Mouse (Mus musculus) mesoderm, embryonic 11.5 days (tissue): ENCODE data around the gene Lefty2.
"Not testable (repeated sequence)": the region's sequence is repeated elsewhere in the genome, so short reads cannot be mapped to it uniquely, and the experiment has no call there.

Experiments
- DNase-seq: peaks from one replicate; pipeline ENCODE4 v3.0.0-alpha.2; 2012; ENCODE audit warnings: low read depth, low spot score

The Lefty2 gene

DNA sequence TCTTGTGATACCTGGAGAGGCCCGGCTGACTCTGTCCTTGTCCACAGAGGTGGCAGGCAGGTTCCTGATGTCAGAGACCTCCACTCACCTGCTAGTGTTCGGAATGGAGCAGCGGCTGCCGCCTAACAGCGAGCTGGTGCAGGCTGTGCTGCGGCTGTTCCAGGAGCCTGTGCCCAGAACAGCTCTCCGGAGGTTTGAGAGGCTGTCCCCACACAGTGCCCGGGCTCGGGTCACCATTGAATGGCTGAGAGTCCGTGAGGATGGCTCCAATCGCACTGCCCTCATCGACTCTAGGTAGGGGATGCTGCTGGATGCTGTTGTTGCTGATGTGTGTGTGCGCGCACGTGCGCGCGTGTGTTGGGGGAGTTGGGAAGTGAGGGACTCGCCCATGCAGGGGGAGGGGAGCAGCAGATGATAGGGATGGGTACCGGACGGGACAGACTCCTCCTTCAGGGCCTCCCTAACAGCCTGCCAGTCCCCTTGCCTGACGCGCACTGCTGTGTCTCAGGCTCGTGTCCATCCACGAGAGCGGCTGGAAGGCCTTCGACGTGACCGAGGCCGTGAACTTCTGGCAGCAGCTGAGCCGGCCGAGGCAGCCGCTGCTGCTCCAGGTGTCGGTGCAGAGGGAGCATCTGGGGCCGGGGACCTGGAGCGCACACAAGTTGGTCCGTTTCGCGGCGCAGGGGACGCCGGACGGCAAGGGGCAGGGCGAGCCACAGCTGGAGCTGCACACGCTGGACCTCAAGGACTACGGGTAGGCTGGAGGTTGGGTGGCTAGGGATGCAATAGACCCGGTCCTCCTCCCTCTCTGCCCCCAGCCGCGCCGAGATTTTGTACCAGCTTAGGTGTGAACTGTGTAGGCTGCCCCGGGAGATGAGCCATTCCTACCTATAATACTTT is 1.4 kb downstream of the Lefty2 start:
- DNase-seq = not testable (repeated sequence)

DNA sequence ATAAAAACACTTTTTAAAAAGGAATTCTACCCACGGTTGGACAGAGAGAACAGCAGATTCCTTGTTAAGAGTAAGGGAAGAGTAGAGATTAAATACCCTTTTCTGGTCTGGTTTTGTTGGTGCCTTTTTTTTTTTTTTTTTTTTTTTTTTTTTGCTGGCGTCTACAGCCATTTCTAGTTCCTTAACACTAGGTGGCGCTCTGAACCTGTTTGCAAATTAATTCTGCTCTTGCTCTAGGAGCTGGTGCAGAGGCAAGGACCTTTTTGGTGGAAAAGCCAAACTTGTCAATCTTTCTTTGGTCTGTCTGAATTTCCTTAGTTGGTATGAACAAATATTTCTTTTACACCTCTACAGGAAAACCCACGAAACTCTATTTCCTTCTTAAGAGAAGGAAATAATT is 8.2 kb downstream of the Lefty2 start:
- peak; percentile 78 for DNase-seq

DNA sequence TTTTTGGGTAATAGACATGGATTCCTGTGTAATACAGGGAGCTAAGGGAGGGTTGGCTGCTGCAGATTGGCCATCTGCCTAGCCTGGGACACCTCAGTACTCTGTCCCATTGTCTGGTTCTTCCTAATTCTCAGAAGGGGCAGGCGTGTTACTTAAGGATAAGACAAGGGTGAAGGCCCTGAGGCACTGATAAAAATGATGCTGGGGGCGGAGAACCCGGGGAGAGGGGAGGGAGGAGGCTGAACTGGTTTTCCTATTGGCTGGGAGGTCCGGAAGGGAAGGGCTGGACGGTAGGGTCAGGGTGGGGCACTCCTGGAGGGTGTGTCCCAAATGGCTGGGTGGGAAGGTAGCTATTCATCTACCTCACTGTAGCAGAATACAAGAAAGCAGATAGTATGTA is 10.0 kb downstream of the Lefty2 start:
- no peak for DNase-seq

DNA sequence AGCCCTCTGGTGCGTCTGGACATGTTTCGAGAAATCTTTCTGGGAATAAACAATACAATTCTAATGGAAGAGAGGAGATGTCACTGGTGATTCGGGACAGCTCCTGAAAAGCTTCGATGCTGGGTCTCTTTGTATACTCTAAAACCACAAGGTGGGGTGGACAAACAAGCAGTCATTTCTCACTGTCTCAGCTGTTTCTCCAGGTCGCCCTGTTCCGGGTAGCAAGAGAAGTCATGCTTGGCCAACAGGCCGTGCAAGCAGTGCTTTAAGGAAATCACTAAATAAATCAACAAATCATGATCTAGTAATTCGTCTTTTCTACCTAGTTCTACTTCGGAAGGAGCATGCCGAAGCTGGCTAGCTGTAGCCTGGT is 10.7 kb downstream of the Lefty2 start:
- no peak for DNase-seq

DNA sequence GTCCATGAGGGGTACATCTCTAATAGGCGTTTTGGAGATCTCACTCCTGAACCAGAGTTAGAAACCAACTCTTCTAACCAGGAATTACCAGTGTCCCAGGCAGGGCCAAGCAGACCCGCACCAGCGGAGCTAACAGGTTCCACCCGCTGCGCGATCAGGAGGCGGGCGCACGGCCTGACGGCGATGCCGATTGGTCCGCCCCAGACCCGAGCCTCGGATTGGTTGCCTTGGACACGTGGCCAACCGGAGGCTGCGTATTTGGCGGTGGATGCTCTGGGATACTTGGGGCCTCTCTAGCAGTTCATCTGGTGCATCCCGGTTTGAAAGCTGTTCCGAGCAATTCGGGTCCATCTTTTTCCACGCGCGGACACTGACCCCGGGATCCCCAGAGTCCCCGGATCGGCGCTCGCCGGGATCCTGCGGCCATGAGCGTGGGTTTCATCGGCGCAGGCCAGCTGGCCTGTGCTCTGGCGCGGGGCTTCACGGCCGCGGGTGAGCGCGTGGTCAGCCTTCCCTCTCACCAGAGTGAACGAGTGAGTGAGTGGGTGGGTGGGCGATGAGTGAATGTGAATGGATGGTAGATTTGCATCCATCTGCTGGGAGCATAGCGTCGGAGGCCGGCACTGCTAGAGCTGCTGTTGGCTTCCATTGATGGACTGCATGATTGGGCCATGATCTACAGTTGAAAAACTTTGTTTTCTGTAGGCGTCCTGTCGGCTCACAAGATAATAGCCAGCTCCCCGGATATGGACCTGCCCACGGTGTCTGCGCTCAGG is 11.3 kb downstream of the Lefty2 start, which contains the start of gene Pycr2:
Gene Pycr2 (plus strand): TSS at position 255 of the 776 bp plus-strand sequence.
- peak; percentile 95 for DNase-seq

DNA sequence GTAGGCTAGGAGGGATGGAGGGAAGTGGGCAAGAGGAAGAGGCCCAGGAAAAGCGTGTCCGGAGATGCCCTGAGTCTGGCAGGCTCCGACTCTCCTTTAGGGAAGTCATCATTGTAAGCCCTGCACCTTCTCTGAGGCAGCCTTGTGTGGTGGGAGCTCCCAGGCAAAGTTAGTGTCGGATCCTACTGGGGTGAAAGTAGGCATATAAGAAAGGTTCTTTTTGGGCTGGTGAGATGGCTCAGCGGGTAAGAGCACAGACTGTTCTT is 11.8 kb downstream of the Lefty2 start:
- DNase-seq = no peak

DNA sequence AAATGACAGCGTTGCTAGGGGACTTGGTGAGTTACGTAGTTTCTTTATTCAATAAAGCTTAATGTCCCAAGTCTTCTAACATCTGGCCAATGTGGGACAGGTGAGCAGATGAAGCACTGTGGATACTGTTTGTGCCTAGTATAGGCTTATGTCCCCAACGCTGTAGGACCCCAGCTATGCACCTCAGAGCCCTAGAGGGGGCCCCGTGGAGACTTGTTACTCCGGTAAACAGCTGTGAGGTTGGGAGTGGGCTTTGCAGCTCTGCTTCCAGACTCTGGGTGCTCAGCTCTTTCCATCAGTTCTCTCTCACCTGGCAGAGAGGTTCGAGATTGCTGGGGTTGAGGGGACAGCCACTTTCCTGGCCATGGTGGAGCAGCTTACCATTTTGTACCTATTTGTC is 12.4 kb downstream of the Lefty2 start:
- DNase-seq = no peak

DNA sequence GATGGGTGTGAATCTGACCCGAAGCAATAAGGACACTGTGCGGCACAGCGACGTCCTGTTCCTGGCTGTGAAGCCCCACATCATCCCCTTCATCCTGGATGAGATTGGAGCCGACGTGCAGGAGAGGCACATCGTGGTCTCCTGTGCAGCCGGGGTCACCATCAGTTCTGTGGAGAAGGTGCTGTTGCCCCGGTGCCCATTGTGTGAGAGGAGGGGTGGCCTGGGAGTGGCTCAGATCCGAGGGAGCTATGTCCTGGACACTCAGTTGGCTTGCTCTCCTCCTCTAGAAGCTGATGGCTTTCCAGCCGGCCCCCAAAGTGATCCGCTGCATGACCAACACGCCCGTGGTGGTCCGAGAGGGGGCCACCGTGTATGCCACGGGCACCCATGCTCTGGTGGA is 13.0 kb downstream of the Lefty2 start:
- no peak for DNase-seq

DNA sequence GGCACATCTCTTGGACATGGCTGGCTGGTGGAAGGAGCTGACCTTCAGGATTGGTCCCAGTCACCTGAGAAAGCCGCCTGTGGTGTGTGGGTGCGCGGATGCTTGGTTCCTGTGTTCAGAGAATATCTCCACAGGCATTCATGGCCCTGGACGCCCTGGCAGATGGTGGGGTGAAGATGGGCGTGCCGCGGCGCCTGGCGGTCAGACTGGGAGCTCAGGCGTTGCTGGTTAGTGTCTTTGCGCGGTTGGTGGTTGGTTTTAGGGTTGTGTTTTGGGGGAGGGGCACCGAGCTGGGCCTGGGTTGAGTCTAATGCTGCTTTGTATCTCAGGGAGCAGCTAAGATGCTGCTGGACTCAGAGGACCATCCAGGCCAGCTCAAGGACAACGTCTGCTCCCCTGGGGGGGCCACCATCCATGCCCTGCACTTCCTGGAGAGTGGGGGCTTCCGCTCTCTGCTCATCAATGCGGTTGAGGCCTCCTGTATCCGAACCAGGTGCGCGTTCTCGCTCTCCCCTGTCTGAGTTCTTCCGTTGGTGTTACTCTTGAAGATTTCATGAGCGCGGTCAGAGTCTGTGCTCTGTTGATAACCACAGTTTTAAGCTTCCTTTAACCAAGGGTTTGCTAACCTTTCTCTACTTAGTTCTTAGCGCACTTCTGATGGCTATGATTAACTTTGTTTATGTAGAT is 13.7 kb downstream of the Lefty2 start:
- no peak for DNase-seq

DNA sequence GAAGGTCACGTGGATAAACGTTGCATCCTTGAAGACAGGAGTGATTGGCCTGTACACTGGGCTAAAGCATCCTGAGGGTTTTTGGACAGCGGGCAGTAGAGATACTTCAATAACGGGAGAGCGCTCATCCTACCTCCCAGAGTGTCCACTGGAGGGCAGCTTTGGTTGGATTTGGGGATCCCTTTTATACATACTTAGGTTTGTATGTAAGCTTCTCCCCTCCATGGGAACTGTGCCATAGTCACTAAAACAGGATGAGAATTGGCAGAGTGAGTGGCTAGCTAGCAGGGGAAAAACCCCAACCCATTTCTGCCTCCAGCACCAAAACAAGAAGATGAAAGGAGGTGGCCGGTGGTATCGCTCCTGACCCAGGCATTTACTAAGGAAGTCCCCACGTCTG is 18.2 kb downstream of the Lefty2 start:
- no peak for DNase-seq

DNA sequence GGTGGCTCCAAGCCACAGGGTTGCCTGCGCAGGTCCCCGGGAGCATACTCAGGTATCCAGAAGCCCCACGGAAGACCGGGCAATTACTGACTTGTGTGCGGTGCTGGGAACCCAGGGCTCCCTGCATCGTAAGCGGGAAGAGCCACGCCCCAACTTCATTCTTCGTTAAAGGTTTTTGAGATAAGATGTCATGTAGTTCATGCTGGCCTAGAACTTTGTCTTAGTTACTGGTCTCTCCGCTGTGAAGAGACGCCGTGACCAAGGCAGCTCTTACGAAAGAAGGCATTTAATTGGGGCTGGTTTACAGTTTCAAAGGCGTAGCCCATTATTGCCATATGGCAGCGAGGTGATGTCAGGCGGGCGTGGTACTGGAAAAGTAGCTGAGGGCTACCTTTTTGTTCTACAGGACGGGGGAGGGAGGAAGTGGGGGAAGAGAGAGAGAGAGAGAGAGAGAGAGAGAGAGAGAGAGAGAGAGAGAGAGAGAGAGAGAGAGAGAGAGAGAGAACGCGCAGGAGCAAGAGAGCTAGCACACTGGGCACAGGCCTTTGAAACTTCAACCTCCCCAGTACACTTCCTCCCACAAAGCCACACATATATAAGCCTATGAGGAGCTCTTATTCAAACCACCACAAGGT is 18.9 kb downstream of the Lefty2 start:
- no peak for DNase-seq

DNA sequence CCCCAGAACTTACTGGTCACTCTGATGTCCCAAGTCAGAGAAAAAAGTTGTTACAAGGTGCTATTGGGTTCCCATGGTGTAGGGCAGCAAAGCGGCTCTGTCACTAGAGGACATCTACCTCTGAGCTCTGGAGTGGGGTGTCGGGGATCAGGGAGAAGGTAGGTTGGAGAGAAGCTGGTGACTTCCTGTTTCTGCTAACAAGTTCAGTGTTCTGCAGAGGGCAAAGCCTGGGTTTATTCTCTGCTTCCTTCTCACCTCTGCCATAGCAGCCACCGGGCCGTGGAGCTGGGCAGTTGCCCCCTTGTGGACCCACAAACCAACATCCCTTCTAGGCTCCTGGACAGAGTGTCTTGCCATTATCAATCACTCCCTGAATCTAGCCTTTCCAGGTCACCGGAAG is 19.9 kb downstream of the Lefty2 start:
- no peak for DNase-seq

DNA sequence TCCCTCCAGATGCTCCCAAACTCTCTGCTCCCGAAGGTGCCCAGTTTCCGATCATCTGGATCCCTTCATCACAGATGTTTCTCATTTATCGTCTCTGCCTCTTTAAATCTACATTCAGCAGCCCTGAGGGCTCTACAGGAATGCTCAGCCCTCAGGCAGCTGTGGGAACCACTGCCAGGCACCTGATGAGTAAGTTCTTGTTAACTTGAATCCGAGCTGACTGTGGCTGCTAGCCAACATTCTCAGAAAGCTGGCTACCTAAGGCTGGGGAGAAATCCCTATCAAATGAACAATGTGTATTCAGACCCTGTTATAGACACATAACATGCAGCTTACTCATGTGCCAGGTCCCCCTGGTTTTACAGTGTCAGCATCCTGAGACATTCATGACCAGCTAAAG is 20.9 kb downstream of the Lefty2 start:
- DNase-seq = peak; percentile 51

DNA sequence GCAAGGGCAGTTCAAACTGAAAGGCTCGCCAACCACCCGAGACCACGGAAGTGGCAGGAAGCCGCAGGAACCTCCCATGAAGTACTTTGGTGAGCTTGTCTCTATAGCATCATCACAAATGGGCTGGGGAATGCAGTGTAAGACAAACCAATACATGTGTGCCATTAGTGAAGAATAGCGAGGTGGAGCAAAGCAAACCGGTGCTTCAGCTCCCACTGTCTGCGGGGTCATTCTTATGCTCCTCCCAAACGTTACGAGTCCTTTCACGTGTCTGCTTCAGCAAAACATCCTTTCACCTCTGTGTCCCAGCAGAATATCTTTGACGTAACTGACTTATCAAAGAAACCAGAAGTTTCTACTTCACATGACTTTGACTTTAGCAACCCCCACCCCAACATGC is 23.5 kb downstream of the Lefty2 start:
- DNase-seq = no peak

DNA sequence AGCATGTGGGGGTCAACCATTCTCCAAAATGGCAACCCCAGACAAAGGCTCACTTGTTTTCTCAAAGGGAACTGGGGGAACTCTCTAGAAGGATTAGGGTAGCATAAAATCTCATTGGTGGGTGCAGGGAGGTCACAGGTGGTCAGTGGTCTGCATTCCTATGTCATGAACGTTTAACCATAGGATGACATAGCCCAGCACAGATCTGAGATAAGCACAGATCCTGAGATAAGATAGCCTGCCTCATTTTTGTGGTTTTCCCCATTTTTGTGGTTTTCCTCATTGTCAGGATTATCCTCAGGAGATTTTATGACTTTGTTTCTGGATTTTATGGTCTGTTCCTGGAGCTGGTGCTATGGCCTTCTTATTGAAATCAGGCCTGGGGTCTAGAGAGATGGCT is 24.1 kb downstream of the Lefty2 start:
- no peak for DNase-seq

DNA sequence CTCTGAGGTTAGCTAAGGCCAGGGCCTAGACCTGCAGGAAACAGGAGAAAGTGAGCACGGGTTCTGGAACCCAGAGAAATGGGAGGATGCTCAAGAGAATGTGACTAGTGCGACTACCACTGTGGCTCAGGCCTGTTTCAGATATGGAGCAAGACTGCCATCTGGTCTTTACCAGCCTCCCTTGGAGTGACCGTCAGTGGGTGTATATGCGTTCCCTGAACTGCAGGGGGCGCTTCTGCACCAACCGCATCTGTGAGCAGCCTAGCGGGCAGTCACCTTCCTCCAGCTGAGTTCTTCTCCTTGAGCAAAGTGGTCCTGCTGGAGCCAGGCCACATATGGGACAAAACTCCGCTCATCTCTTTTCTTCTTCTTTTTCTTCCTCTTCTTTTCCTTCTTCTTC is 26.8 kb downstream of the Lefty2 start:
- DNase-seq = no peak

DNA sequence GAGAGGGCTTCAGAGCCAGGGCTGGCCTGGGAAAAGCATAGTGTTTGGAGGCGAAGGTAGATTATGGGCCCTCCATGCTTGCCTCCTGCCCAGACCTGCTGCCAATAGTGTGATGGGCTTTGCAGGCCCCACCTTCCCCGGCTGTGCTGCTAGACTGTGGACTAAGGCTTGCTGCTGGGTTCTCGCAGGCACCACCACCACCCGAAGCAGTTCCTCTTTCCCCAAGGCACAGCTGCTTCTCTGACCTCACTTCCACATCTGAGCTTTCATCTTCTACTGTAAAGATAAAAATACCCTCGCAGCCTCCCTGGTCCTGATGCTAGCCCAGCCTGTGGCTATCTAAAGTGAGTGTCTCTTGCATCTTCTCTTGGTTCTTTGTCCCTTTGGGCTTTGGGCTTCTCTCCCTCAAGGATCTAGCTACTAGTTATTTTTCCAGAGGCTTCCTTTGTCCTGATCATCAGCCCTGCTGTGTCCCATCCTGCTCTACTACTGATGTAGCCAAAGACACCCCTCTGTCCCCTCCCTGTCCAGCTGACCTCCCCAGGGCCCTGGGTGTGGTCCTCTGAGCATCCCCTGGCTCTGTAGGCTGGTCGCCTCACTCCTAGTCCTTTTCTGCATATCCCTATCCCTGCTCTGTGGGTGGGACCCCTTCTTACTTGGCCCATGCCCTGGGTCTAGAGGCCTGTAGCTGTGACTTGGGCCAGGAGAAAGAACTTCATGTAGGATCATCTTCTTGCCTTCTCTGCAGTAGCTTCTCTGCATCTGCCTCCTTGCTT is 29.6 kb downstream of the Lefty2 start:
- DNase-seq = no peak

DNA sequence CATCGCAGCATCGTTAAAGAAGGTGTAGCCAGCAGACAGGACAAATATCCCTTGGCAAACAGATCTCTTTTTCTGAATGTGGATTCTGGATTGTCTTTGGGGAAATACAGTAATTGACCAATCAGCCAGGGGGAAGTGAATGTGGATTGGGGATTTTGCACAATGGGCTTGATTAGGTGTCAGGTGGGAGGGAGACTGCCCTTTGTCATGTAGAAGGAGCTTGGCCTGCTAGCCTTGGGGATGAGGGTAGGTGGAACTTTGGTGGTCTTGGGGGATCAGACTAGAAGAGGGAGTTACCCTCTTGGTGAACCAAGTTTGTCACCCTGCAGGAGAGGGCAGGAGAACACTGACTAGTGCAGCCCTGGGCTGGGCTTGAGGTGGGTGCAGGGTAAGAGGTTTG is 31.8 kb downstream of the Lefty2 start:
- DNase-seq = no peak

DNA sequence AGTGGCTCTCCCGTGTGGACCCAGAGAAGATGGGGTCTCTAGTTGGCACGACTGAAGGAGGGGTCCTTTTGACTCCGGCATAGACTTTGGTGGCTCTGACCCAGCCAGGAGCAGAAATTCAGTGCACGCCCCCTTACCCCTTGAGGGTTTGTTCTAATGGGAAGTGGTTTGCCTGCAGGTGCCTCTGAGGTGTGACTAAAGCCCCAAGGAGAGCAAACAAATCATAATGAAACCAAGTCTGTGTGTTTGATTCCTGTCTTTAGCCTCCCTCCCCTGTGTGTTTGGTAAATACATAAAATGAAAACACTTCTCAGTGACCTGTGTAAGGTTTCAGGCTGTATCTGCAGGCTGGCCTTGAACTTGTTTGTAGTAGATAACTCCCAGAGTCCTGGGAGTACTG is 33.4 kb downstream of the Lefty2 start:
- no peak for DNase-seq

DNA sequence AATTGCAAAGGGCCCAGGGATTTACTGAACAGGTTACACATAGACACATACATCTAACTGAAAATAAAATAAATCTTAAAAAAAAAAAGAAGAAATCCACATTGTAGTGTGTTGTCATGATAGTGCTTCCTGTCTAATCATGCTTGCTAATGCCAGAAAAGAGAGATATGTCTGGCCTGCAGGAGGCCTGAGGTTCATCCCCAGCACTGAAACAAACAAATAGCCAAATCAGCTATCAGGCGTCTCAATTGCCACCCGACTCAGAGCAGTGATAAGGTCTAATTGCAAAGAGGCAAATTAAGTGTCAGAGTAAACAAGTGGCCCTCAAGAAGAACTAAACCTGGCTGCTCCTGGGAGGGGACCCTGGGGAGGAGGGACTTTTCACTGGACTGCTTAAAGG is 36.7 kb downstream of the Lefty2 start:
- DNase-seq = no peak

DNA sequence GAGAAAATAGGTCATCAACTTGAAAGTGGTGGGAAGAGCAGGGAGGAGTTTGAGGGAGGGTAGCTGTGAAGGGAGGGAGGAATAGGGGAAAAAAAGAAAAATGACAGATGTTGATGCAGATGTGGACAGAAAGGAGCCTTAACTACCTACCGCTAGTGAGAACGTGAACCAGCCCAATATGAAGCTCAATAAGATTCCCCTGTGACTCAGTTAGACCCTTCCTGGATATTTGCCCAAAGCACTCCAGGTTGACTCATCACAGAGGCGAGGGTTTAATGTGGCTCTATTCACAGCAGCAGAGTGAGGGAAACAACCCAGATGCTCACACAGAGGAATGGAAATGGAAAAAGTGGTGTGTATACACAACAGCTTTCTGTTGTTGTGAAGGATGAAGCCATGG is 38.2 kb downstream of the Lefty2 start:
- DNase-seq = no peak
